Mouse (Mus musculus) neural tube, embryonic 12.5 days (tissue): ENCODE results near the gene Sardh. TPM values are rescaled to one million over a fixed set of nuclear protein-coding genes. Genes with fewer than 3 reads are reported as not detected.
A peak's percentile ranks its signal among the peaks of the same experiment; 100 is the strongest.

Experiments used
- ATAC-seq: fragments of 200-750 bp; cut with Nextera tagmentation; 2 replicates; pipeline ENCODE4 v1.8.0; 2017; ENCODE audit warnings: low read depth, mild to moderate bottlenecking, moderate TSS enrichment, moderate library complexity; ENCODE audit not compliant: low FRiP score
- H3K27ac ChIP-seq: fragments of 300-500 bp; sonication (generic); 2 replicates; pipeline ENCODE4 v1.5.1; 2016
- H3K27me3 ChIP-seq: fragments of 300-500 bp; sonication (generic); replicated peaks from 2 replicates; pipeline ENCODE4 v1.6.1; 2016; ENCODE audit warnings: mild to moderate bottlenecking
- H3K36me3 ChIP-seq: fragments of 300-500 bp; sonication (generic); 2 replicates; pipeline ENCODE4 v1.6.1; 2016; ENCODE audit warnings: mild to moderate bottlenecking
- H3K4me1 ChIP-seq: fragments of 300-500 bp; sonication (generic); 2 replicates; pipeline ENCODE4 v1.6.1; 2016
- H3K4me2 ChIP-seq: fragments of 300-500 bp; sonication (generic); replicated peaks from 2 replicates; pipeline ENCODE4 v1.6.1; 2016; ENCODE audit warnings: mild to moderate bottlenecking
- H3K4me3 ChIP-seq: fragments of 300-500 bp; sonication (generic); 2 replicates; pipeline ENCODE4 v1.5.1; 2016
- H3K9ac ChIP-seq: fragments of 300-500 bp; sonication (generic); 2 replicates; pipeline ENCODE4 v1.6.1; 2016; ENCODE audit warnings: mild to moderate bottlenecking
- H3K9me3 ChIP-seq: fragments of 300-500 bp; sonication (generic); 2 replicates; pipeline ENCODE4 v1.6.1; 2016; ENCODE audit warnings: mild to moderate bottlenecking
- WGBS: fragments of 180-500 bp; shearing (Covaris S2); methylation state at CpG from one replicate; pipeline ENCODE4 v1.1.7; 2016; 5-methylcytosine and 5-hydroxymethylcytosine counted together
- polyA plus RNA-seq: library from polyadenylated mRNA; unstranded; fragments of >200 nt; fragmentation: Nextera tagmentation; extraction: Ambion mirVana; gene quantifications from 2 replicates; pipeline ENCODE4 v1.2.1, GENCODE M21; 2016

Gene Sardh
- polyA plus RNA-seq, 1 experiment from 2014 or later: 3.9 TPM

DNA sequence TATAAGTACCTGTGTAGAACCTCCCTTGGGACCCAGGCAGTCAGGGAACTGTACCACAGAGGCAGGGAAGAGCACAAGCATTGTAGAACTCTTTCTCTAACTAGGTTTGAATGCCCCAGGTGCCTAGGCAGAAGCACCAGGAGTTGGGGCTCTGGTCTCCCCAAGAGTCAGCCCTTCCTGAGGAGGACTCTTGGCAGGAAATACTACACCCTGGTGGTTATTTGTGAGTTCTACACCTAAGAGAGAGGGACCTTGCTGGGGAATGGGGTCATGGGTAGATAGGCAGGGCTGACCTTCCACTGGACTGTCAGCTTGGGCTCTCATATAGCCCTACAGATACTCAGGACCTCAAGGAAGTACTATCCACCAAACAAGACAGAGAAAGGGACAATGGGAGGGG, 3.3 kb upstream of the Sardh start:
- Histone ChIP-seq H3K27ac (no peak overlapping the region), H3K9me3 (no peaks in the 10 kb centered on the region), H3K4me1 (no peaks in the 10 kb centered on the region), H3K9ac (no peak overlapping the region), H3K36me3 (no peaks in the 10 kb centered on the region), H3K4me2 (no peak overlapping the region), H3K4me3 (no peak overlapping the region), H3K27me3 (no peaks in the 10 kb centered on the region)
- ATAC-seq: no peak

DNA sequence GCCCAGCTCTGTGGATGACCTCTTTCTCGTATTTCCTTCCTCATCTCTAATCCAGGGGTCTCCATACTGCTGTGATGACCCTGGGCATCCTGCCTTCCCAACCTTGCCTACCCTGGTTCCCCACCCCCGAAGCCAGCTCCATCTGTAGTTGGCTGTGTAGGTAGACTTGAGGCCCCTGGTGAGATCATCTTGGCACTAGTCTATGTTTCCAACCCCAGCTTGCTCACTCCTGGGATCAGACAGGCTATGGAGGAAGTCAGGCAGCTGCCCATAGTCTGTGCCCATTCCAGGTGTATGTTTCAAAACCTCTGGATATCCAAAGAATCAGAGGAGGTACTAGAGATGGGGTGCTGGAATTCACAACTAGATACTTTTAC, 662 bp downstream of the Sardh start:
- no peak overlapping the region for H3K9ac ChIP-seq
- no peaks in the 10 kb centered on the region for H3K9me3 ChIP-seq
- no peaks in the 10 kb centered on the region for H3K4me1 ChIP-seq
- no peak overlapping the region for H3K27ac ChIP-seq
- WGBS: 68% methylated on average over 2 of the region's 2 CpGs
- H3K36me3 ChIP-seq: no peaks in the 10 kb centered on the region
- no peak overlapping the region for H3K4me3 ChIP-seq
- no peak overlapping the region for H3K4me2 ChIP-seq
- no peaks in the 10 kb centered on the region for H3K27me3 ChIP-seq
- ATAC-seq: no peak

DNA sequence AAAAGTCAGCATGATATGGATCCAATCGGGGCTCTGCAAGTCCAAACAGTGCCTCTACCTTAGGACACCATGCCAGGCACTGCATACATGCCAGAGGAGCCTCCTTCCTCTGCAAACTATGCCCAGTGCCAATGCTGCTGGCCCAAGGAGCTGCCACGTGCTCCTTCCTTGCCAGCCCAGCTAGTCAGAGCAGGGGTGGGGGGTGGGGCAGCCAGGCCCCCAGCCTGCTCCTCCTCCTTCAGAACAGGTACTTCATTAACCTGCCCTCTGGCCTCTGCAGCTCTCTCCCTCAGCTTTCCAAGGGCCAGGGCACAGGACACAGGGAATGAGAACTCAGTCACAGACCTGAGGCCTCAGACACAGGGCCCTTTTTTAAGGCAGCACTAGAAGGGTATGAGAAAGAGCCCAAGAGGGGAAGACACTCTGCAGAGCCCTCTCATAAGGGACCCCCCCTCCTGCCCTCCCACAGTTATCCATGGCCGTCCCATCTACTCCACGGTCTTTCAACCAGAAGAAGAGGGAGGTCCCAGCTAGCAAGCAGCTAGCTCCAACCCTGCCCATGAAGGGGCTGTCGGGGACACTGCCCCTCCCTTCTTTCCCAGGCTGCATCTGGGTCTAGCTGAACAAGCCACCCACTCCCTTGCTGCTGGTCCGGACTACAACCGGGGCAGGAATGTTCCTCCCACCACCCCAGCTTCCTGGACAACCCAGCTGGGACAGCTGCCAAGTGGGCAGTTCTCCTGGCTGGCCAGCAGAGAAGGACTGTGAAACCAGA, 1.2 kb downstream of the Sardh start:
- Histone ChIP-seq H3K4me3 (no peak overlapping the region), H3K27ac (no peak overlapping the region), H3K9me3 (no peaks in the 10 kb centered on the region), H3K27me3 (no peaks in the 10 kb centered on the region), H3K4me2 (peak overlapping the region; percentile 27), H3K4me1 (no peaks in the 10 kb centered on the region), H3K9ac (no peak overlapping the region), H3K36me3 (no peaks in the 10 kb centered on the region)
- ATAC-seq: no peak
- WGBS: 47% methylated on average over 7 of the region's 7 CpGs

DNA sequence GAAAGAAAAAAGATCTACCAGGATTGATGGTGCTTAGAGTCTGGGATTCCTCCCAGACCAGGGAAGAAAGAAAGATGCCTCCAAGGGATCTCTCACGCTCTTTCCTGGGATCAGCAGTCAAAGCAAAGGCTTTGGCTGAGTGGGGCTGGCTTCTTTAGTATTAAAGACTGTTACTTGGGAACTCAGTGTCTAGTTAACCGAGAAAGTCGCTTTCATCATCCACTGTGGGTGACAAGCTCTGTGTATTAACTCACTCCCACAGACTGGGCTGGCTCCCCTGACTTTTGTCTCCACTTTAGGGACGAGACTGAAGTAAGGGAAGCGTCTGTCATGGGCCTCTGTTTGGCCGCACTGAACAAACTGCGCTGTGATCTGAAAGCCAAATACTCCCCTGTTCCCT, 2.2 kb downstream of the Sardh start:
- no peak for ATAC-seq
- Histone ChIP-seq H3K4me3 (no peak overlapping the region), H3K9ac (no peak overlapping the region), H3K4me1 (no peaks in the 10 kb centered on the region), H3K27me3 (no peaks in the 10 kb centered on the region), H3K36me3 (no peaks in the 10 kb centered on the region), H3K9me3 (no peaks in the 10 kb centered on the region), H3K4me2 (no peak overlapping the region), H3K27ac (no peak overlapping the region)
- WGBS: 71% methylated on average over 7 of the region's 7 CpGs

DNA sequence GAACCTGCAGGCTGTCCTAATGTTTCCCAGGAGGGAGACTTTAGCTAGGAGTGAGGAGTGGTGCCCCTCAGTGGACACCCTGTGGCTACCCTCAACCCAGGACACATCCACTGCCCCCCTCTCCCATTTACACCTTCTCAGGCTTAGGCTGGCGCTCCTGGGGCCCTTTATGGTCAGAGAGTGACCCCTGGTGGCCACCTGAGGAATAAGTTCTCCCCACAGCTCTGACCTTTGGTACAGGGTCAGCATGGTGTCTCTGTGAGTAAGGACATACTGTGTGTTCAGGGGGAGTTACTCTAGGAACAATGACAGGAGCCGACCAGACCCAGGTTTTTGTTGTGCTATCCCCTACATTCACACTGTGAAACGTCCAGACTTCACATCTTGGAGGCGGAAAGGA, 10.8 kb downstream of the Sardh start:
- Histone ChIP-seq H3K4me3 (no peak overlapping the region), H3K27me3 (no peaks in the 10 kb centered on the region), H3K9me3 (no peaks in the 10 kb centered on the region), H3K9ac (no peak overlapping the region), H3K27ac (no peak overlapping the region), H3K4me2 (no peak overlapping the region), H3K4me1 (no peaks in the 10 kb centered on the region), H3K36me3 (no peaks in the 10 kb centered on the region)
- ATAC-seq: peak; percentile 65; the same call in 1 of the 2 replicates
- 26% methylated on average over 4 of the region's 4 CpGs for WGBS

DNA sequence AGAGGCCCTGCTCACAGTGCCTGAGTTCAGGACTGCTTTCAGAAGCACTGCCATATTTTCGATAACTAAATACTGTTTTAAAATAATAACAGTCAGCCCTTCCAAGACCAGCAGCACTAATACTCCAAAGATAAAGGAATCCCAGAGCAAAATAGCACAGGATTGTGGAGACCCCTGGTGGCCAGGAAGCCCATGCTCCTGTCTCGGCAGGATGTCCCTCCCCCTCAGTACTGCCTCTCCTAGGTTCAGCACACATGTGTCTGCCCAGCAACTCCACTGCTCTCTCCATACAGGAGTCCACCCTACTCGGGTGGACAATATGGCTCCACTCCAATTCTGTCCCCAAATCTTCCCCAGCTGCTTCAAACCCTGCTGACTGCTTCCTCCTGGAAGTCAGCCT, 12.4 kb downstream of the Sardh start:
- 25% methylated on average over 3 of the region's 3 CpGs for WGBS
- no peaks in the 10 kb centered on the region for H3K4me1 ChIP-seq
- ATAC-seq: 0 out of 2 replicates have a peak, but pooled peaks have one; percentile 53
- no peak overlapping the region for H3K9ac ChIP-seq
- H3K27ac ChIP-seq: no peak overlapping the region
- H3K4me2 ChIP-seq: no peak overlapping the region
- H3K9me3 ChIP-seq: no peaks in the 10 kb centered on the region
- H3K36me3 ChIP-seq: no peaks in the 10 kb centered on the region
- no peak overlapping the region for H3K4me3 ChIP-seq
- H3K27me3 ChIP-seq: no peaks in the 10 kb centered on the region

DNA sequence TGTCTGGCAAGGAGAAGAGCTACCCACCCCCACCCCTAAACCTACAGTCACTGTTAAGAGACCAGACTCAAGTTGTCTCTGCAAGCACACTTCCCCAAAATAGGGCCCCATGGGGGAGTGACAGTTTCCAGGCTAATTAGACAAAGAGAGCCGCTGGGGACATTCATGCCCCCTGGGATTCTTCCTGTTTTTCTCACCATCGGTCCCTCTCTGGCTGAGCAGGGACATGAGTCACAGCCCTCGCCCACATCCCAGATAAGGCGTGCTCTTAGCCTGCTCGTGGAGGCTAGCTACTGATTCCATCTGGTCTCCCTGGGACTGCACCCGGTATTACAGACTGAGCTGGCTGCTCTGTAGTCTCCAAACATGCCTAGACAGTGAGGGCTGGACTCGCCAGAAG, 15.8 kb downstream of the Sardh start:
- no peak overlapping the region for H3K9ac ChIP-seq
- 28% methylated on average over 7 of the region's 7 CpGs for WGBS
- H3K4me3 ChIP-seq: no peak overlapping the region
- H3K4me1 ChIP-seq: no peaks in the 10 kb centered on the region
- no peak overlapping the region for H3K4me2 ChIP-seq
- no peaks in the 10 kb centered on the region for H3K9me3 ChIP-seq
- ATAC-seq: no peak
- no peaks in the 10 kb centered on the region for H3K36me3 ChIP-seq
- no peaks in the 10 kb centered on the region for H3K27me3 ChIP-seq
- no peak overlapping the region for H3K27ac ChIP-seq

DNA sequence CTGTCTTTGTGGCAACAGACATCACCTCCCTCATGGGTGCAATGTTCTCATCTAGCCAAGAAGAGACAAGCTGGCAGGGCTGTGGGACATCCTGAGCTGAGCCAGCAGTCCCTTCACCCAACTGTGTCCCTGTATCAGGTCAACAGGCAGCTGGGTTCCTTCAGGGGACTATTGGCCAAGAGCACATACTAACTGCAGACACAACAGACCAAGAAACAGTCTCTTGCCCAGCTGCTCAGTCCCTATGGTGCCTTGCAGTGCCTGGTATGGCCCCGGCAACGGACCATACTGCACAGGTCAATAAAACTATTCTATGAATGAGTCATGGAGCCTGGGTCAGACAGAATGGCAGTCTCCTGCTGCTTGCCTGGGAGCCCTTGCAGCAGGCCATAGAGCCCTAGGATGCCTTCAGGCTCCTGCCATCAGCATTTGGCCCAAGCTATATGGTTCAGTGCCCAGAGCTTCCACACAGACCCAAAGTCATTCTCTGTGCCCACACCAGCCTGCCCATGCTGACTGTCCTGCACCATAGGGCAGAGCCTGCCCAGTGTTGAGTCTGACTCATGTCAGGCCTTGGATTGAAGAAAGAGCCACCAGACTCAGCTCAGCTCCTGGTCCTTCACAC, 18.5 kb downstream of the Sardh start:
- ATAC-seq: no peak
- H3K4me2 ChIP-seq: no peak overlapping the region
- H3K36me3 ChIP-seq: no peaks in the 10 kb centered on the region
- 65% methylated on average over 2 of the region's 2 CpGs for WGBS
- no peak overlapping the region for H3K9ac ChIP-seq
- no peak overlapping the region for H3K4me3 ChIP-seq
- no peaks in the 10 kb centered on the region for H3K27me3 ChIP-seq
- no peak overlapping the region for H3K27ac ChIP-seq
- H3K9me3 ChIP-seq: no peaks in the 10 kb centered on the region
- H3K4me1 ChIP-seq: no peaks in the 10 kb centered on the region

DNA sequence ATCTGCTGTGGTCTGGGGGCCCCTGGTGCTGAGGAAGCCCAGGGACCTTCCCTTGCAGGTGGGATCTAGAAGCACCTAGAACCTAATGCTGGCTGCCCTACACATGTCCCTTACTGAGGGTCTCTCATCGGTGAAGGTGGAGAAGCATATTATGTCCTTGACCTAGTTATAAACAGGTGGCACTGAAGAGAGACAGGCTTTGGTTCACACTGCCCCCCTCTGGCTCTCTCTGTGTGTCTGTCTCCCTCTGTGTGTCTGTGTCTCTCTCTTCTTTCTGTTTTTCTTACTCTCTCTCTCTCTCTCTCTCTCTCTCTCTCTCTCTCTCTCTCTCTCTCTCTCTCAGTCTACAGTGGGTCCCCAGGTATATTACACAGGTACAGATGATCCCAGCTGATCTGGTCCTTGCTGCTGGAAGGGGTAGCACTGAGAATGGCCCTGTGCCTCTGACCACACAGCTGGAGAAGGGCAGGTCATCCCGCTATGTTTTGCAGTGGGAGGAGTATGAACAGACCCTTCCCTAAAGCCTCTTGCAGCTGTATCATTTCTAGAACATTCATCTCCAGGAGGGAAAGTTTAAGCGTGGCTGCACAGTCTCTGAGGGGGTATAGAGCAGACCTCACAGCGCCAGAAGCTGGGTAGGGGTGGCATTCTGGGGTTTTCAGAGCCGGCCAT, 19.2 kb downstream of the Sardh start:
- Histone ChIP-seq H3K27me3 (no peaks in the 10 kb centered on the region), H3K4me2 (no peak overlapping the region), H3K27ac (no peak overlapping the region), H3K4me1 (no peaks in the 10 kb centered on the region), H3K9ac (no peak overlapping the region), H3K36me3 (no peaks in the 10 kb centered on the region), H3K4me3 (no peak overlapping the region), H3K9me3 (no peaks in the 10 kb centered on the region)
- ATAC-seq: no peak
- 84% methylated on average over 5 of the region's 5 CpGs for WGBS

DNA sequence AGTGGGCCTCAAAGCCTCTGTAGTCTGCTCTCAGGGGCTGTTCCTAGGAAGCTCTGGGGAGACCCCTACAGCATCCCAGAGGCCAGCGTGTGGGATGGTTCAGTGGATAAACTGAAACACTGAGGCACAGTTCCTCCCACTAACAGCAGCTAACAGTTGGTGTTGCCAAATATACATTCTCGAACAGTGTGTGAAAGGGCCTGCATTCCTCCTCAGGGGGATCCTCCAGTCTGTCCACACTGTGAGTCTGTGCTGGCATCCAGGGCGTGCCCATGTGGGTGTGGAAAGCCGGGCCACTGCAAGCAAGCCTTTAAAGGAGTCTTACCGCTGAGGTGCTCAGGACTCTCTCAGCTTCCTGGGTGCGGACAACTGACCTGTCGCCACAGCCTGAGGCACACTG, 21.6 kb downstream of the Sardh start:
- Histone ChIP-seq H3K9ac (no peak overlapping the region), H3K27me3 (no peaks in the 10 kb centered on the region), H3K4me1 (no peaks in the 10 kb centered on the region), H3K4me3 (no peak overlapping the region), H3K36me3 (no peaks in the 10 kb centered on the region), H3K4me2 (no peak overlapping the region), H3K27ac (no peak overlapping the region), H3K9me3 (no peaks in the 10 kb centered on the region)
- no peak for ATAC-seq
- WGBS: 70% methylated on average over 7 of the region's 7 CpGs

DNA sequence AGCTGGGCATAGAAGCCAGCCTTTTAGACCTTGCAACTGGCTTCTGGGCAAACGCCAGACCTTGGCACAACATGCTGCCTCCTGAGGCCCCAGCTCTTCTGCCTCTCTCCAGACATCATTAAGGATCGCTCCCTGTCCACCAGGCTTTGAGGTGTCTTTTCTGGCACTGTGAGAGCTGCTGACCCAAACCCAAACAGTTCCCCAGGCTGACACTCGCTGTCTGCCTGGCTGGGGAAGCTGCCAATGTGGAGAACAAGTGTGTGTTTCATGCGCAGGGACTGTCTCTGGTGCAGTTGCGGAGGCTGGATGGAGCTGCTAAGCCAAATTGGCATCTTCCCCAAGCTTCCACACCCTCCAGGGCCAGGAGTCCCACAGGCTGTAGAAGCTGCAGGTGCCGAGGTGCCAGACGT, 25.1 kb downstream of the Sardh start:
- no peaks in the 10 kb centered on the region for H3K9me3 ChIP-seq
- no peaks in the 10 kb centered on the region for H3K27me3 ChIP-seq
- no peak for ATAC-seq
- no peaks in the 10 kb centered on the region for H3K36me3 ChIP-seq
- no peak overlapping the region for H3K27ac ChIP-seq
- no peak overlapping the region for H3K4me2 ChIP-seq
- no peaks in the 10 kb centered on the region for H3K4me1 ChIP-seq
- WGBS: 86% methylated on average over 7 of the region's 7 CpGs
- 0 out of 2 replicates have a peak overlapping the region, but pooled peaks have one; percentile 1 for H3K9ac ChIP-seq
- no peak overlapping the region for H3K4me3 ChIP-seq

DNA sequence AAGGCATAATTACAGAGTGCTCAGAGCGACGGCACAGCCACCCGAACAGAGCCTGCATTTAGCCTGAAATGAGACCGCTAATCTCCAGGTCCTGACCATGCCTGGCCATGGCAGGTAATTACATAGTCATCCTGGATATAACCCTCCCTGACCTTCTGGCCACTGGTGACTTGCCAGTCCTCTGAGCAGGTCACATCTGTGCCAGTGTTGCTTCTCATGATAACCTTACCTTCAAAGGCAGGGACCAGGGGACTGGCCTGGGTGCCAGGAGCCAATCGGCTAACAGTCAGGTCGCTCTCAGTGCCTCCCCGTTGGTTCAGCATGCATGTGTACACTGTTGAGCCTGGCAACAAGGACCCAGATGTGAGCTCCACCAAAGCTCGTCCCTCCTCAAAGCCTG, 29.6 kb downstream of the Sardh start:
- no peak for ATAC-seq
- H3K4me1 ChIP-seq: no peaks in the 10 kb centered on the region
- H3K9ac ChIP-seq: no peak overlapping the region
- 88% methylated on average over 8 of the region's 8 CpGs for WGBS
- H3K4me3 ChIP-seq: no peak overlapping the region
- no peaks in the 10 kb centered on the region for H3K36me3 ChIP-seq
- H3K27me3 ChIP-seq: no peaks in the 10 kb centered on the region
- no peak overlapping the region for H3K27ac ChIP-seq
- no peaks in the 10 kb centered on the region for H3K9me3 ChIP-seq
- no peak overlapping the region for H3K4me2 ChIP-seq
